Mouse (Mus musculus): ENCODE measurements around the gene Map3k12. TPM values are rescaled to one million over a fixed set of nuclear protein-coding genes. Genes with fewer than 3 reads are reported as not detected.

Map3k12 gene
- polyA plus RNA-seq, 1 experiment from 2014 or later: 50.6 TPM

GRCm38 (mm10) chr15:102499851-102500250, 17.0 kb downstream of the Map3k12 start:
- ATAC-seq (ENCODE audit: low read depth): no peak
- Histone ChIP-seq H3K9me3 (no peaks in the 10 kb centered on the region), H3K4me1 (replicated peaks) (no peaks in the 10 kb centered on the region), H3K27ac (replicated peaks) (no peak overlapping the region), H3K27me3 (no peaks in the 10 kb centered on the region), H3K36me3 (peaks cover 96% of the 10 kb centered on the region), H3K9ac (no peak overlapping the region), H3K4me2 (no peak overlapping the region), H3K4me3 (no peak overlapping the region)
- 89% methylated on average over 6 of the region's 6 CpGs for WGBS

DNA sequence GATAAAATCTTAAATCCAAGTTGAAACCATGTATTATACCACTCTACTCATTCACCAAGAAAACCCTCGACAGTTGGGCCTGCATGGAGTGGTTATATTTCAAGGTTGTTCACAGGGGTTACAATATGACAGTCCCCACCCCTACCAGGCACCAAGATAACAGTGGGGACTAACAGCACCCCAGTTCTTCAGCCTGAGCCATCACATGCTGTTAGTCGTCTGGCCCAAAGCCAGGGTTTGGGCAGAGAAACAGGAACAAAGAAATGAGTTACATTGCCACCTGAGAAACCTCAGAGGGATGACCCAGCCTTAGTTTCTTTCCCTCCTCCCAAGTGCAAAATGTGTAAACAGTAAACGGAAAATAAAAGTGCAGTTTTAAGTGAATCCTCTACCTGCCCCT, 17.5 kb downstream of the Map3k12 start:
- Histone ChIP-seq H3K36me3 (peaks cover 96% of the 10 kb centered on the region), H3K27me3 (no peaks in the 10 kb centered on the region), H3K9ac (no peak overlapping the region), H3K4me2 (no peak overlapping the region), H3K9me3 (no peaks in the 10 kb centered on the region), H3K27ac (replicated peaks) (no peak overlapping the region), H3K4me3 (no peak overlapping the region), H3K4me1 (replicated peaks) (no peaks in the 10 kb centered on the region)
- ATAC-seq (ENCODE audit: low read depth): no peak
- 78% methylated on average over 3 of the region's 3 CpGs for WGBS

DNA sequence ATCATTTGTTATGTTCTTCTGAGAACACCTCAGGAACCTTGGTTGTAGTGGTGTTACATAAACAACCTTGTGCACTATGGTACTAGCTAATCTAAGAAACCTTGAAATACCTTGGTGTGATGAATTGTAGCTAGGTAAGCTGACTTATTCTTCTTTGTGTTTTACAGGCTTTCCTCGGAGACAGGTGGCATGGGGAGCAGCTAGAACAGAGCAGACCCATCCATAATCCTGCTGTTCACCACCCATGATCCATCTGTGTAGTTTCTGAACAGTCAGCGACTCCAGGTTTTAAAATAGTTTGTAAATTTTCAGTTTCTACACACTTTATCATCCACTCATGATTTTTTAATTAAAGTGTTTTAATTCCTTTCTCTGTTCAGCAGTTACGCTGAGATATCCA, 18.5 kb downstream of the Map3k12 start:
- H3K4me1 ChIP-seq (replicated peaks): no peaks in the 10 kb centered on the region
- peaks cover 96% of the 10 kb centered on the region for H3K36me3 ChIP-seq
- no peak overlapping the region for H3K9ac ChIP-seq
- H3K4me3 ChIP-seq: no peak overlapping the region
- no peak overlapping the region for H3K4me2 ChIP-seq
- no peaks in the 10 kb centered on the region for H3K27me3 ChIP-seq
- H3K27ac ChIP-seq (replicated peaks): no peak overlapping the region
- 90% methylated on average over 3 of the region's 3 CpGs for WGBS
- no peaks in the 10 kb centered on the region for H3K9me3 ChIP-seq
- no peak for ATAC-seq (ENCODE audit: low read depth)

DNA sequence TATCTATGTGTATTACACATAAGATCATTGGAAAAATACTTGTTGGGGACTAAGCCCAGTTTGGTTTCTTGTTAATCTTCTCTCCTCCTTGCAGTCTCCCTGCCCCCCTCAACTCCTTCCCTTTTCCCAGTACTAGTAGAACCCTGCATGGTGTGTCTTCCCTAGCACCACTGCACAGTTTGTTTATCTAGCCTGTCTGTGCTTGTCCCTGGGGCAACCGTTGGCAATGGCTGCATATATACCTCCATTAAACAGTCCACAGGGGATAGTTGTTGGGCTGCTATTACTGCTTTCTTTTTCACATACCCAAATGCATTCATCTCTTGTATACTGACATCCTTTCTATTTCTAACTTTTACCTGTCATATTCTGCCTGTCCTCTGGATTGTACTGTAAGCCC, 29.2 kb downstream of the Map3k12 start:
- Histone ChIP-seq H3K4me3 (no peak overlapping the region), H3K4me1 (replicated peaks) (no peaks in the 10 kb centered on the region), H3K9me3 (no peaks in the 10 kb centered on the region), H3K36me3 (peaks cover 84% of the 10 kb centered on the region), H3K4me2 (no peak overlapping the region), H3K27ac (replicated peaks) (no peak overlapping the region), H3K27me3 (no peaks in the 10 kb centered on the region), H3K9ac (no peak overlapping the region)
- 74% methylated on average over 1 of the region's 1 CpGs for WGBS
- ATAC-seq (ENCODE audit: low read depth): no peak

DNA sequence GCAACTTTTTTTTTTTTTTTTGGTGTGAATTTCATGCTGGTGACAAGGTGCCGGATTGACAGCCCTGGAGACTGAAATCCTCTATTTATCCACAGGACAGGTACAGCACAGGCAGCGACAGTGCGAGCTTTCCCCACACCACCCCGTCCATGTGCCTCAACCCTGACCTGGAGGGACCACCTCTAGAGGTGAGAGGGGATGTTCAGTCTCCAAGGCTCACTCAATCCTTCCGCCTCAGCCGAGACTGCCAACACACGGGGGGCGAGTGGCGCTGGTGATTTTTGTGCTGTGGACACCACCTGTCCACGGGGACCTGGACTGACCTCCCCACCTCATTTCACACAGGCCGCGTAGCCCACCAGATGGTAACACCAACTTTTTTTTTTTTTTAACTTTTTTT, 31.0 kb downstream of the Map3k12 start:
- Histone ChIP-seq H3K9ac (no peak overlapping the region), H3K36me3 (peaks cover 87% of the 10 kb centered on the region), H3K27me3 (no peaks in the 10 kb centered on the region), H3K4me1 (replicated peaks) (no peaks in the 10 kb centered on the region), H3K4me2 (no peak overlapping the region), H3K9me3 (no peaks in the 10 kb centered on the region), H3K4me3 (no peak overlapping the region), H3K27ac (replicated peaks) (no peak overlapping the region)
- 92% methylated on average over 12 of the region's 12 CpGs for WGBS
- ATAC-seq (ENCODE audit: low read depth): no peak

DNA sequence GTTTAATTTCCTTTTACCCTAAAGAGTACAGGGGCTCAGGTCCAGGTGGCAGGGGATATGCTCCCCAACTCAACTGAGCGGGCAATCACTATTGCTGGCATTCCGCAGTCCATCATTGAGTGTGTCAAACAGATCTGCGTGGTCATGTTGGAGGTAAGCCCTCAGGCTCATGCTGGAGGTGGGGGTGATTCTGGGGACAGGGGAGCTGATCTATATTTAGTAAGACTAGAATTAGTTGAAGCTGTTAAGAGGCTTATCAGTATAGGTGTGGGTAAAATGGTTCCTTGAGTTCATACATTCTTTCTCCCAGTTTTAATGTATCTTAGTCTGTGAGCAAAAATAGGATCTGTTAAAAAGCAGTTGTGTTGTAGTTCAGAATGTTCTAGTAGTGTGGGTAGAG, 33.7 kb downstream of the Map3k12 start:
- Histone ChIP-seq H3K4me2 (no peak overlapping the region), H3K4me3 (no peak overlapping the region), H3K9ac (no peak overlapping the region), H3K36me3 (peaks cover 83% of the 10 kb centered on the region), H3K4me1 (replicated peaks) (no peaks in the 10 kb centered on the region), H3K9me3 (no peaks in the 10 kb centered on the region), H3K27me3 (no peaks in the 10 kb centered on the region), H3K27ac (replicated peaks) (no peak overlapping the region)
- WGBS: 94% methylated on average over 3 of the region's 3 CpGs
- ATAC-seq (ENCODE audit: low read depth): no peak

DNA sequence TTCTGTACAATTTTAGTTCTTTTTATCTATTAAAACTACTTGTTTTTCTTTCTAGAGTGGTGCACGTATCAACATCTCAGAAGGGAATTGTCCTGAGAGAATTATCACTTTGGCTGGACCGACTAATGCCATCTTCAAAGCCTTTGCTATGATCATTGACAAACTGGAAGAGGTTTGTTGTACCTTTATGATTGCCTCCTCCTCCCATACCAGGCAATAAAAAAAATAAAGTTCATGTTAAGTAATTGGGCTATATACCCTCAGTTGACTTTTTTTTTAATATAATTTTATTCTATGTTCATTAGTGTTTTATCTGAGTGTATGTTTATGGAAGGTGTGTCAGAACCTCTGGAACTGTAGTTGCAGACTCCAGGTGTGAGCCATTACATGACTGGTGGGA, 42.3 kb downstream of the Map3k12 start:
- no peaks in the 10 kb centered on the region for H3K27me3 ChIP-seq
- no peak overlapping the region for H3K4me3 ChIP-seq
- no peak overlapping the region for H3K9ac ChIP-seq
- WGBS: 86% methylated on average over 2 of the region's 2 CpGs
- H3K36me3 ChIP-seq: peaks cover 58% of the 10 kb centered on the region
- H3K9me3 ChIP-seq: no peaks in the 10 kb centered on the region
- H3K27ac ChIP-seq (replicated peaks): no peak overlapping the region
- no peak overlapping the region for H3K4me2 ChIP-seq
- H3K4me1 ChIP-seq (replicated peaks): peaks cover 20% of the 10 kb centered on the region
- ATAC-seq (ENCODE audit: low read depth): no peak

DNA sequence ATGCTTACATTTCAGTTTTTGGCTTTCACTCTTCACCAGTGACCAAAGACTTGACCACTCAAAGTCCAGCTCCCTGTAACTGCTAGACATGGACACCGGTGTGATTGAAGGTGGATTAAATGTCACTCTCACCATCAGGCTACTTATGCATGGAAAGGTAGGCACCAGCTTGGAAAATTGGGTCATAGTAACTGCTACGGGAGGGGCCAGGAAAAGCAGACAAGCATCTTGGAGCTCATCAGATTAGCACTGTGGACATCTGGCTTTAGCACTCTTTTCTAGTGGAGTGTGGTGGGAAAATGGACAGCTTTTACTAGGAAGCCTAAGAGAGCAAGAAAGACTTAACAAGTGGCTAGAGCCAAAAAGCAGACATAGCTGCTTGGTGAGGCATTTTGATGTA, 43.6 kb downstream of the Map3k12 start:
- H3K4me3 ChIP-seq: no peak overlapping the region
- H3K4me2 ChIP-seq: no peak overlapping the region
- ATAC-seq (ENCODE audit: low read depth): no peak
- no peaks in the 10 kb centered on the region for H3K27me3 ChIP-seq
- H3K36me3 ChIP-seq: peaks cover 50% of the 10 kb centered on the region
- H3K4me1 ChIP-seq (replicated peaks): peaks cover 20% of the 10 kb centered on the region
- no peak overlapping the region for H3K9ac ChIP-seq
- WGBS: 75% methylated on average over 2 of the region's 2 CpGs
- H3K9me3 ChIP-seq: peaks cover 4% of the 10 kb centered on the region; the same call in 1 of the 2 replicates
- H3K27ac ChIP-seq (replicated peaks): no peak overlapping the region

DNA sequence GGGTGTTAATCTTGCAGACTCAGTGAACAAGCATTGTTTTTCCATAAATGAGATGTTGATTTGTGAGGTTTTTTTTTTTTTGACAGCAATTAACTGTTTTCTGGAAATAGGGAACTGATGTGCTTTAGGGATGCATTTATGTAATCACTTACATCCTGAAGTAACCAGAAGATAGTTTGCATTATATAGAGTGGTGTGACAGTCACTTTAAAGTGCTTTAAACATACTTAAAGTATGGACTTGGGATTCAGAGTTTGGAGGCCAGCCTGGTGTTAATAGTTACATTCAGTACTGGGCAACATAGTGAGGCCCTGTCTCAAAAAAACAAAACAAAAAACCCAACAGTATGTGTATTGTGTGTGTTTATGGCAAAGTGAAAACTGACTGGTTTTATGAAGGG, 45.1 kb downstream of the Map3k12 start:
- H3K9me3 ChIP-seq: peaks cover 4% of the 10 kb centered on the region; the same call in 1 of the 2 replicates
- ATAC-seq (ENCODE audit: low read depth): no peak
- H3K4me2 ChIP-seq: peak overlapping the region; percentile 73
- peak overlapping the region; percentile 74 for H3K4me3 ChIP-seq
- H3K36me3 ChIP-seq: peaks cover 36% of the 10 kb centered on the region
- H3K27ac ChIP-seq (replicated peaks): no peak overlapping the region
- no peaks in the 10 kb centered on the region for H3K27me3 ChIP-seq
- peaks cover 20% of the 10 kb centered on the region for H3K4me1 ChIP-seq (replicated peaks)
- peak overlapping the region; percentile 88 for H3K9ac ChIP-seq

GRCm38 (mm10) chr15:102471295-102471645, 45.6 kb downstream of the Map3k12 start:
- Histone ChIP-seq H3K9me3 (peaks cover 4% of the 10 kb centered on the region; the same call in 1 of the 2 replicates), H3K9ac (peak overlapping the region; percentile 88), H3K27ac (replicated peaks) (peak overlapping the region; percentile 95), H3K4me2 (peak overlapping the region; percentile 73), H3K4me1 (replicated peaks) (peaks cover 20% of the 10 kb centered on the region), H3K27me3 (no peaks in the 10 kb centered on the region), H3K4me3 (peak overlapping the region; percentile 74), H3K36me3 (peaks cover 32% of the 10 kb centered on the region)
- no peak for ATAC-seq (ENCODE audit: low read depth)
- under 1% methylated on average over 10 of the region's 10 CpGs for WGBS

DNA sequence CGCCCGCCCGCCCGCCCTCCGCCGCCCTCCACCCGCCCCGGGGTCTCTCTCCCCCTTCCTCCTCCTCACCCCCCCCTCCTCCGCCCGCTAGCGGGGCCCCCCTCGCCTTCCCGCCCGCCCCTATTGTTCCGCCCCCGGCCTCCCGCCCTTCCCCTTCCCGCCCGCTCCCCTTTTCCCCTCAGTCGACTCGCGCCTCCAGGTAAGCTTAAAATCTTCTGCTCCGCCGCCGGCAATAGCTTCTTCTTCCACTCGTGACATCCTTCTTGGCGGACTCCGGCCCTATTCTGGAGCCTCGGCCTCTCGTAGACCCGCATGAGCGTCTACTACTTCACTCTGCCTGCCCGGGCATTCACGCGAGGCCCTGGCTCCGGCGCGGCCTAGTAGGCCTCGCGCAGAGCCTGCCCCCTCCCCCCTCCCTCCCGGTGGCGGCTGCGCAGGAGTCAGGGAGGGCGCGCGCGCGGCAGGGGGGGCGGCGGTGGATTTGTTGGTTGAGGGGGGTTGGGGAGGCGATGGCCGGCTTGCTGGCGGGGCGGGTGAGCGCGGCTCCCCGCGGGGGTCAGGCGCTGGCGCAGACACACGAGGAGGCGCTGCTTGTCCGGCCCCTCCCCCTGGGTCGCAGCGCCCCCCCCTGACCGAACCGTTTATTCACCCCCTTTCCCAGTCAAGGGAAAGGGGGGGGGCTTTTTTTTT, 46.1 kb downstream of the Map3k12 start:
- WGBS: under 1% methylated on average over 36 of the region's 67 CpGs
- Histone ChIP-seq H3K27ac (replicated peaks) (peak overlapping the region; percentile 95), H3K4me3 (peak overlapping the region; percentile 74), H3K27me3 (no peaks in the 10 kb centered on the region), H3K4me2 (peak overlapping the region; percentile 73), H3K9ac (peak overlapping the region; percentile 88), H3K4me1 (replicated peaks) (peaks cover 20% of the 10 kb centered on the region), H3K36me3 (peaks cover 27% of the 10 kb centered on the region), H3K9me3 (peaks cover 4% of the 10 kb centered on the region; the same call in 1 of the 2 replicates)
- peak; percentile 85 for ATAC-seq (ENCODE audit: low read depth)

- H3K36me3 ChIP-seq: peaks cover 21% of the 10 kb centered on the region
- H3K27me3 ChIP-seq: no peaks in the 10 kb centered on the region
- peak within 1 kb of the TSS; percentile 95 for H3K27ac ChIP-seq (replicated peaks)
- H3K4me3 ChIP-seq: peak within 1 kb of the TSS; percentile 74
- H3K4me1 ChIP-seq (replicated peaks): peaks cover 20% of the 10 kb centered on the region
- peak; percentile 99 for ATAC-seq (ENCODE audit: low read depth)
- H3K9ac ChIP-seq: peak within 1 kb of the TSS; percentile 88
- WGBS: 1% methylated on average over 31 of the region's 40 CpGs
- H3K4me2 ChIP-seq: peak within 1 kb of the TSS; percentile 73
- peaks cover 4% of the 10 kb centered on the region; the same call in 1 of the 2 replicates for H3K9me3 ChIP-seq
Measured at GRCm38 (mm10) chr15:102470183-102470604, 46.7 kb downstream of the Map3k12 start, which contains the start of gene Pcbp2. Gene Pcbp2, plus strand, starts transcription at chr15:102470539.
